Mouse (Mus musculus): ENCODE measurements at regions not wholly inside any gene's neighbourhood (a gene's known extent, or its start where the extent isn't known, plus 50 kb on each side); places are given as distances from the start of the nearest gene placed in this dataset.

DNA sequence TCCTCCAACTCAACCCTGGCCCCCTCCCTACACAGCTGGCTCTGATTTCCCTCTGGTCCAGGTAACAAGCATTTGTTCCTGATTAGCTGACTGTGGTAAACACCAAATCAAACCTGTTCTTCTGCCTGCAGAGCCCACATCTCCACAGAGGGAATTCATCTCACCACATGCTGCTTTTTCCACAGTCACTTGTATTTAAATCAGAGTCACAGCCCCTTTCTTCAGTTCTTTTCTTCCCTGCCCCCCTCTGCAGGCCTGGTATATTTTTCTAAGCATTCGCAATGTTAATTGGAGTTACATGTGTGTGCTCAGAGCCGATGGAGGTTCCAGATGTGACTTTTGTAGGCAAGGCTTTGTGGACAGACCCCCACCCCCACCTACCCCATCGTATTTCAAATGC, 221.5 kb upstream of the Sox11 start:
- TF ChIP-seq CTCF (IDR thresholded peaks at IDR 0.05; ENCODE audit: insufficient read depth, low read length): no peak
- TF ChIP-seq POLR2A (IDR thresholded peaks at IDR 0.05; ENCODE audit: borderline replicate concordance, extremely low read depth, low read depth, low read length): no peak
